Mouse (Mus musculus): Measurements from ENCODE around the gene Abl2. TPM values are rescaled to one million over a fixed set of nuclear protein-coding genes. Genes with fewer than 3 reads are reported as not detected.

Abl2 gene
- polyA plus RNA-seq, 1 experiment from 2014 or later: 21.7 TPM

- no peaks in the 10 kb centered on the region for H3K27me3 ChIP-seq
- DNase-seq (ENCODE audit: low read depth, low spot score) (no peak), ATAC-seq (no peak)
- ChIA-PET CTCF (no interaction called here), POLR2A (no interaction called here)
- in situ Hi-C loops (cut with MboI; ENCODE audit: low pct_unique_long_range_greater_than_20kb): no loop called here
- no peak for TF ChIP-seq CTCF (IDR thresholded peaks at IDR 0.05)
Measured at GRCm38 (mm10) chr1:156669208-156669983, 110.8 kb downstream of the Abl2 start.

DNA sequence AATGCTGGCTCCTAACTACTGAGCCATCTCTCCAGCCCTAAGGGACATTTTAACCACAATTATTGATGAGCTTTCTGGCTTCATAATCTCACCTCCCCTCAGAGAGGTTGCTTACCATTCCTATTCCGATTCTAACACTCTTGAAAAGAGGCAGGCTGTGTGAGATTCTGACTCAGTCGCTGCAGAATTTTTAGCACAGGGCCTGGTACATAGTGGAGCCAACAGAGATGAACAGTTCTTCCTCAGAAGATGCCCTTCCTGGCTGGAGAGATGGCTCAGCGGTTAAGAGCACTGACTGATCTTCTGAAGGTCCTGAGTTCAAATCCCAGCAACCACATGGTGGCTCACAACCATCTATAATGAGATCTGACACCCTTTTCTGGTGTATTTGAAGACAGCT is 113.3 kb downstream of the Abl2 start:
- ChIA-PET CTCF (interaction anchor here (1.6 kb wide), 1 partner anchor 19 kb away, joined by 4 read pairs; no protein-coding TSS in a partner anchor), POLR2A (no interaction called here)
- in situ Hi-C loops (cut with MboI; ENCODE audit: low pct_unique_long_range_greater_than_20kb): no loop called here
- TF ChIP-seq CTCF (IDR thresholded peaks at IDR 0.05): no peak
- ATAC-seq: no peak
- no peaks in the 10 kb centered on the region for H3K27me3 ChIP-seq
- no peak for DNase-seq (ENCODE audit: low read depth, low spot score)

DNA sequence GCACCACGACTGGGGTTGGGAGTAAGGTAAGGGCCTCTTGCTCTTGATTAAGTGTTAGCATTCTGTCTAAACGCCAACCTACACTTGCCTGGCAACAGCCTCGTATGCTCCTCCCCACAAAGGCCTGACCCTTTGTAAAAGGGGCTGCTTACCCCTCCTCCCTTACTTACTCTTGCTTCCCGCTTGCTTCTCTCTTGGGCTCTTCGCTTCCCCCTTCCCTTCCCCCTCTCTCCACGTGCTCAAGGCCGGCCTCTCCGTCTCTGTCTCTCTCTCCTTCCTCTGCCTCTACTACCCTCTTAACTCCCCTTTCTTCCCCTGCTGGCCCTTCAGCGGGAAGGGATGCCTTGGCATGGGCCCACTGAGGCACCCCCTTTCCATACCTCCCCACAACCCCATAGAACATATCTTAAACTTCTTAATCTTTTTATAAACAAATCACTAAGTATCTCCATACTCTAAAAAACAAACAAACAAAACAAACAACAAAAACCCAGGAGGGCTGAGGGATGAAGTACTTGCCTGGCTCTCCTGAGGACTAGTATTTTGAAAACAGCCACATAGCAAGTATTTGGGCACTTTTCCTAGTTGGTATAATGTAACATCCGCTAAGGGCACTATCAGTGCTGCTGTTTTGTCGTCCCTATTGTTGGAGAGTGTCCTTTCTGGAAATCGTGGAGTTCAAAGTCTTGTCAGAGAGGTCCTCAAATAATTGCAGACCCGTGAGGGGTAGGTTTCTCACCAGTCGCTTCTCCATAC is 114.3 kb downstream of the Abl2 start:
- in situ Hi-C loops (cut with MboI; ENCODE audit: low pct_unique_long_range_greater_than_20kb): no loop called here
- CTCF ChIA-PET: interaction anchor here (1.6 kb wide), 1 partner anchor 20 kb away, joined by 4 read pairs; no protein-coding TSS in a partner anchor
- no peaks in the 10 kb centered on the region for H3K27me3 ChIP-seq
- DNase-seq (ENCODE audit: low read depth, low spot score) (no peak), ATAC-seq (no peak)
- POLR2A ChIA-PET: no interaction called here
- no peak for TF ChIP-seq CTCF (IDR thresholded peaks at IDR 0.05)

GRCm38 (mm10) chr1:156673476-156674194 is 115.0 kb downstream of the Abl2 start:
- POLR2A ChIA-PET: no interaction called here
- no peak for TF ChIP-seq CTCF (IDR thresholded peaks at IDR 0.05)
- ATAC-seq (peak; percentile 22), DNase-seq (ENCODE audit: low read depth, low spot score) (no peak)
- H3K27me3 ChIP-seq: no peaks in the 10 kb centered on the region
- CTCF ChIA-PET: interaction anchor here (1.6 kb wide), 1 partner anchor 21 kb away, joined by 4 read pairs; no protein-coding TSS in a partner anchor
- in situ Hi-C loops (cut with MboI; ENCODE audit: low pct_unique_long_range_greater_than_20kb): no loop called here

DNA sequence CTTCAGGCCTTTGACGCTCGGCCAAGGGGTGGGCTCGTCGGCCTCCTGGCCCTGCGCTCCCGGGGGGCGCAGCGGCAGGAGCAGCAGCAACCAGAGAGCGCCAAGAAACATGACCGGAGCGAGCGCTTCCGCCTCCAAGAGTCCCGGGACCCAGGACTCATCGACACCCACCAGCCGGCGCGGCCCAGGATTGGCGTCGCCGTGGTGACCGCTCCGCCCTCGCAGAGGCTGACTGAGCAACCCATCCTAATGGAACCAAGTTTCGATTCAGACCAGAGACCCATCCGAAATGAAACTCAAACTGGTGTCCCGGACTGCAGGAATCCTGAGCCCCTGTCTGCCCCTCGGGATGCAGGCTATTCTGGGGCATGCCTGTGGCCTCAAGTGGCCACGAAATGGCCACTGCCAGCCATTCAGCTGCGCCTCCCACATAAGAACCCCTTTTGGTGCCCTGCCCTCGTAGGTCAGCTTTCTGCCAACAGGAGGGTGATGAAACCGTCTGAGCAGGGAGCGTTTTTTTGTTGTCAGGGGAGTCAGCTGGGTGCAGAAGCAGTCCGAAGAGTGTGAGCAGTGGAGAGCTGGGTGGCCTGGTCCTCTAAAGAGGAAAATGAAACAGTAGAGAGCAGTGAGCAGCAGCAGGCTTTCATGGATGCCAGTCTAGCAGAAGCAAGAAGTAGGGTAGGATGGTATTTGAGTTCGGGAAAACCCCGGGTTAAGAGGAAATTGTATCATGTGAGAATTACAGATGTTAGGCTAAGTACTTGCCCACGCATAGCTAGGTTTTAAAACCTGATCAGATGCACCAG is 115.8 kb downstream of the Abl2 start, which contains the start of gene Tor3a:
Tor3a (minus strand) TSS at position 162 of the 806 bp plus-strand sequence.
- in situ Hi-C loops (cut with MboI; ENCODE audit: low pct_unique_long_range_greater_than_20kb): no loop called here
- ATAC-seq (peak; percentile 96), DNase-seq (ENCODE audit: low read depth, low spot score) (peak; percentile 51)
- POLR2A ChIA-PET: no interaction called here
- H3K27me3 ChIP-seq: no peaks in the 10 kb centered on the region
- no peak for TF ChIP-seq CTCF (IDR thresholded peaks at IDR 0.05)
- CTCF ChIA-PET: no interaction called here

- no peaks in the 10 kb centered on the region for H3K27me3 ChIP-seq
- in situ Hi-C loops (cut with MboI; ENCODE audit: low pct_unique_long_range_greater_than_20kb): no loop called here
- CTCF ChIA-PET: interaction anchor here (2.0 kb wide), 1 partner anchor 11 kb away, joined by 5 read pairs; no protein-coding TSS in a partner anchor
- POLR2A ChIA-PET: interaction anchor here (1.0 kb wide), 1 partner anchor 43 kb away, joined by 3 read pairs; the partner anchor contains the start of gene Fam20b
- TF ChIP-seq CTCF (IDR thresholded peaks at IDR 0.05): no peak
- DNase-seq (ENCODE audit: low read depth, low spot score): no peak
- no peak for ATAC-seq
Measured at GRCm38 (mm10) chr1:156676171-156676570, 117.6 kb downstream of the Abl2 start.

- no peaks in the 10 kb centered on the region for H3K27me3 ChIP-seq
- ATAC-seq (no peak), DNase-seq (ENCODE audit: low read depth, low spot score) (no peak)
- ChIA-PET CTCF (interaction anchor here (2.0 kb wide), 1 partner anchor 10 kb away, joined by 5 read pairs; no protein-coding TSS in a partner anchor), POLR2A (interaction anchor here (1.0 kb wide), 1 partner anchor 43 kb away, joined by 3 read pairs; the partner anchor contains the start of gene Fam20b)
- TF ChIP-seq CTCF (IDR thresholded peaks at IDR 0.05): no peak
- in situ Hi-C loops (cut with MboI; ENCODE audit: low pct_unique_long_range_greater_than_20kb): no loop called here
Measured at GRCm38 (mm10) chr1:156676596-156676995, 118.0 kb downstream of the Abl2 start.

GRCm38 (mm10) chr1:156677230-156677629 is 118.6 kb downstream of the Abl2 start:
- ATAC-seq (peak; percentile 11), DNase-seq (ENCODE audit: low read depth, low spot score) (no peak)
- POLR2A ChIA-PET: no interaction called here
- in situ Hi-C loops (cut with MboI; ENCODE audit: low pct_unique_long_range_greater_than_20kb): no loop called here
- H3K27me3 ChIP-seq: no peaks in the 10 kb centered on the region
- no peak for TF ChIP-seq CTCF (IDR thresholded peaks at IDR 0.05)
- CTCF ChIA-PET: interaction anchor here (2.0 kb wide), 1 partner anchor 10 kb away, joined by 5 read pairs; no protein-coding TSS in a partner anchor

DNA sequence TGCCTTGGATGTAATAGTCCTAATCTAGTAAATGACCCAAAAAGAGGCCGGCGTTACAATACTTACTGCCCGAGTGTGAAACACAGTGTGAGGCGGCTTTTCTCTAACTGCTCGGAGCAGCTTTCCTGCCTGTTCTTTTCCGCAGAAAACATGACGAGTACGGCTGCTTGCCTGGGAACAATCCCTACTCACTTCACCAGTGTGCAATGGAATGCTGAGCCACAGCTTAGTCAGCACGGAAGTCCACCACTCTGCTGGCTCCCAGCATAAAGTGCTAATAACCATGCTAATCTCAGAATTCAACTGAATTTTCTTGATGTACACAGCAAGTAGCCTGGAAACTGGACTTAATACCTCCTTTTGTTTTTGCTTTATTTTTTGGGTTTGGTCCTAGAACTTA is 121.0 kb downstream of the Abl2 start:
- H3K27me3 ChIP-seq: no peaks in the 10 kb centered on the region
- DNase-seq (ENCODE audit: low read depth, low spot score): no peak
- POLR2A ChIA-PET: no interaction called here
- in situ Hi-C loops (cut with MboI; ENCODE audit: low pct_unique_long_range_greater_than_20kb): no loop called here
- ATAC-seq: no peak
- TF ChIP-seq CTCF (IDR thresholded peaks at IDR 0.05): no peak
- CTCF ChIA-PET: no interaction called here
